Mouse (Mus musculus) intestine, postnatal 0 days (tissue): Measurements from ENCODE around the gene Psmd13. TPM values are rescaled to one million over a fixed set of nuclear protein-coding genes. Genes with fewer than 3 reads are reported as not detected.

Experiments
- ATAC-seq: fragments of 200-750 bp; cut with Nextera tagmentation; 2 replicates; pipeline ENCODE4 v1.8.0; 2017; ENCODE audit warnings: mild to moderate bottlenecking, moderate TSS enrichment, moderate library complexity
- H3K27ac ChIP-seq: fragments of 300-500 bp; sonication (generic); 2 replicates; pipeline ENCODE4 v1.5.1; 2014; ENCODE audit warnings: mild to moderate bottlenecking, low read depth, low read length, moderate library complexity
- H3K27me3 ChIP-seq: fragments of 300-500 bp; sonication (generic); replicated peaks from 2 replicates; pipeline ENCODE4 v1.6.1; 2014; ENCODE audit warnings: low read length, mixed read lengths; ENCODE audit not compliant: control insufficient read depth, insufficient read depth
- H3K36me3 ChIP-seq: fragments of 300-500 bp; sonication (generic); 2 replicates; pipeline ENCODE4 v1.6.1; 2014; ENCODE audit warnings: mild to moderate bottlenecking, moderate library complexity; ENCODE audit not compliant: control insufficient read depth, insufficient read depth
- H3K4me1 ChIP-seq: fragments of 300-500 bp; sonication (generic); replicated peaks from 2 replicates; pipeline ENCODE4 v1.6.1; 2014; ENCODE audit warnings: antibody characterized with exemption, low read length, mixed read lengths; ENCODE audit not compliant: control insufficient read depth, insufficient read depth
- H3K4me2 ChIP-seq: fragments of 300-500 bp; sonication (generic); replicated peaks from 2 replicates; pipeline ENCODE4 v1.6.1; 2014; ENCODE audit warnings: low read depth, mild to moderate bottlenecking, moderate library complexity
- H3K4me3 ChIP-seq: fragments of 300-500 bp; sonication (generic); 2 replicates; pipeline ENCODE4 v1.5.1; 2014; ENCODE audit warnings: low read depth, low read length
- H3K9ac ChIP-seq: fragments of 300-500 bp; sonication (generic); 2 replicates; pipeline ENCODE4 v1.6.1; 2014; ENCODE audit warnings: mild to moderate bottlenecking, low read depth, low read length
- H3K9me3 ChIP-seq: fragments of 300-500 bp; sonication (generic); 2 replicates; pipeline ENCODE4 v1.6.1; 2016; ENCODE audit warnings: mixed run types; ENCODE audit not compliant: control insufficient read depth
- CTCF ChIP-seq: sonication (generic); IDR thresholded peaks from 2 replicates; pipeline ENCODE4 v1.5.1; 2016; ENCODE audit warnings: low read depth, mild to moderate bottlenecking, control low read depth, antibody characterized with exemption, moderate library complexity
- WGBS: fragments of 180-500 bp; shearing (Covaris S2); extraction: QIAGEN DNeasy Blood & Tissue Kit; methylation state at CpG from one replicate; pipeline ENCODE4 v1.1.7; 2014; 5-methylcytosine and 5-hydroxymethylcytosine counted together
- polyA plus RNA-seq: library from polyadenylated mRNA; unstranded; fragments of >200 nt; fragmentation: Nextera tagmentation; extraction: Ambion mirVana; gene quantifications from 2 replicates; pipeline ENCODE4 v1.2.1, GENCODE M21; 2015

Psmd13 gene
- polyA plus RNA-seq, 1 experiment from 2014 or later: 155 TPM

GRCm38 (mm10) chr7:140899121-140899520 is 17.4 kb downstream of the Psmd13 start:
- Histone ChIP-seq H3K9ac (no peak overlapping the region), H3K27ac (no peak overlapping the region), H3K4me3 (no peak overlapping the region), H3K4me1 (no peaks in the 10 kb centered on the region), H3K9me3 (no peaks in the 10 kb centered on the region), H3K36me3 (peaks cover 44% of the 10 kb centered on the region), H3K4me2 (no peak overlapping the region), H3K27me3 (no peaks in the 10 kb centered on the region)
- 62% methylated on average over 3 of the region's 3 CpGs for WGBS
- ATAC-seq: no peak
- TF ChIP-seq CTCF: no peak

DNA sequence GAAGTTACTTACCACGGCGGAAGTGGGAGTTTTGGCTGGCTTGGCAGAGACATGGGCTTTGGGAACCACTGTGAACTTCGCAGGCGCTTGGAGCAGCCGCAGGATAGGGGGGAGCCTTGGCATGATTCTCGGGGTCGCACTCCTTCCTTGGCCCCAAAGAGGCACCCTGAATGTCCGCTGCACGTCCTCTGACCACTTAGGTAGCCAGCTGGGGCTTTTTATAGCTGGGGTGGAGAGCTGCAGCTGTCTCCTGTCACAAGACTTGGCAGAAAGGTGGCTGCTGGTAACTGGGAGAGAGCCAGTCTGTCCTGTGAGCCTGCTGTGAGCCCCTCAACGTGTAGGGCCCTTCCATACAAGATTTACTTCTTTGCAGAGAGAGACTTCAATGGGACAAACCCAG is 18.5 kb downstream of the Psmd13 start, which contains the start of gene Cox8b:
TSS of gene Cox8b (minus strand) at position 227 of the 400 bp plus-strand sequence.
- no peak for ATAC-seq
- 67% methylated on average over 10 of the region's 10 CpGs for WGBS

DNA sequence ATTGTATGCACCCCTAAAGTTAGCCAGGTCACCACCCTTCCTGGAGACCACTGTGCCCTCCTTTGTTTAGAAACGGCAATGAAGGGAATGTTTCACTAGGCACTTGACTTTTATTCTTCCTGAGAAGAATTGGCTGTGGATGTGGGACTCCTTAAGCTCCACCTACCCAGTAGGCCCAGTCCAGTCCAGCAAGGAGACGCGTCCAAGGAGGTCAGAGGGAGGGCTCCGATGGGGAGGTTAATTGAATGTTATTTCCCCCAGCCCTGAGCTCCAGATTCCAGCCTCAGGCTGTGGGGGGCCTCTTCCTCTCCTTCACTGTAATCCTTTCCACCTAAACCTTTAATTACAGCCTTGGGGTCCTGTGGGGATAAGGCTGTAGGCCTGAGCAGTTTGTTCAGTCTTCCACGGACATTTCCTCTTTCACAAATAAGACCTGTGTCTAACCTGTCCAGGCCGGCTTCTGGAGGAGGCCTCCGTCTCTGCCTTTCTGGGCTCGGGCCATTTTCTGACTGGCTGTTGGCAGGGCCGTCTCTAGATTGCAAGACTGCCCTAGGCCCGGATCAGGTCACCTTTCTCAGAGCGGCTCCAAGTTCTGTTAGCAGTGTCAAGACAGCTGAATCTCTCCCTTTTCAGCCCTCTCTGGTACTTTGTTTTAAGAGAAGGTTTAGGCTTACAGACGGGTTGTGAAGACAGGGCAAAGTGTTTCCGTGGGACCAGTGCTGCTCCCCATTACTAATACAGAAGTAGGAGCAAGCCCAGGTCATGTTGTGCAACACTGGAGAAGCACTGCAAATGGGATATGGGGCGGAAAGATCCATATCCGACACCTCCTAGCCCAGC is 20.5 kb downstream of the Psmd13 start:
- H3K4me3 ChIP-seq: no peak overlapping the region
- H3K27me3 ChIP-seq: no peaks in the 10 kb centered on the region
- H3K4me1 ChIP-seq: no peaks in the 10 kb centered on the region
- TF ChIP-seq CTCF: no peak
- WGBS: 85% methylated on average over 15 of the region's 15 CpGs
- H3K36me3 ChIP-seq: peaks cover 20% of the 10 kb centered on the region
- no peaks in the 10 kb centered on the region for H3K9me3 ChIP-seq
- H3K27ac ChIP-seq: no peak overlapping the region
- H3K9ac ChIP-seq: no peak overlapping the region
- ATAC-seq: no peak
- no peak overlapping the region for H3K4me2 ChIP-seq

More for the DNA sequence above, 18.5 kb downstream of the Psmd13 start, which contains the start of gene Cox8b:
- no peak within 1 kb of the TSS for H3K9ac ChIP-seq
- H3K27me3 ChIP-seq: no peaks in the 10 kb centered on the region
- no peaks in the 10 kb centered on the region for H3K4me1 ChIP-seq
- H3K4me2 ChIP-seq: no peak within 1 kb of the TSS
- no peak for TF ChIP-seq CTCF
- H3K9me3 ChIP-seq: no peaks in the 10 kb centered on the region
- H3K36me3 ChIP-seq: peaks cover 35% of the 10 kb centered on the region
- no peak within 1 kb of the TSS for H3K4me3 ChIP-seq
- H3K27ac ChIP-seq: no peak within 1 kb of the TSS

DNA sequence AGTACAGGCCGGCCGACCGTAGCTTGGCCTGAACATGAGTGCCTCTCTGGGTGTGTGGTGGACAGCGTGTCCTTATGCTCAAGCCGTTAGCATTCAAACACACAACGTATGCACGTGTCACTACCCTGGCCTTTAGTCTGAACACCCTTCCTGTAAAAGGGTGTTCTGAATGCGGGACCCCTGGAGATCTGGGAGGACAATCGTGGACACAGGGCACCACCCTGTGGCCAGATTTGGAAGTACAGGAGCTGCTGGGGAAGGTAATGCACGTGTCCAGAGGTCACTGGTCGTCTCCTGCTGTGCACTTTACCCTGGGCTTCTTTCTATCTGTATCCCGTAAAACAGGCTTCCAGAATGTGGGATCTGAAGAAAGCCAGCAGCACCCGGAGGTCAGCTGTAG is 21.4 kb downstream of the Psmd13 start:
- Histone ChIP-seq H3K36me3 (peaks cover 11% of the 10 kb centered on the region), H3K27ac (no peak overlapping the region), H3K9me3 (no peaks in the 10 kb centered on the region), H3K4me3 (no peak overlapping the region), H3K4me1 (no peaks in the 10 kb centered on the region), H3K27me3 (no peaks in the 10 kb centered on the region), H3K9ac (no peak overlapping the region), H3K4me2 (no peak overlapping the region)
- WGBS: 25% methylated on average over 13 of the region's 13 CpGs
- peak; percentile 95 for TF ChIP-seq CTCF
- ATAC-seq: peak; percentile 34; the same call in 1 of the 2 replicates

DNA sequence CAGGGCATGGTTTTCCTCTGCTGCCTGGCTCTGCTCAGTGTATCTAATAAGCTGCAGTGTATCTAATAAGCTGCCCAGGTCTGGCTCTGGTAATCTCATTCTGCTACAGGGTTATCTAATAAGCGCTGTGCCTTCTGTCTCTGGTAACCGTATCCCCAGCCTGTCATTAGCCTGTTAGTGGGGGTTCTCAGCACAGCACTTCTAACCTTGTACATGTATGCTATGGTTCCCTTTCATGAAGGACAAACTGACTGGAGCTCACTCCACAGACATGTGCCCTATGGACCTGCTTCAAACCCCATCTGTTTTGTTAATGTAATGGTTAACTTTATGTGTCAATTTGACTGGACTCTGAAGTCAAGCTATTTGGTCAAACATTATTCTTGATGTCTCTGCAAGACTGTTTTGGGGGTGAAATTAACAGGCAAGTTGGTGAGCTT is 23.9 kb downstream of the Psmd13 start:
- H3K4me2 ChIP-seq: no peak overlapping the region
- H3K36me3 ChIP-seq: no peaks in the 10 kb centered on the region
- 62% methylated on average over 2 of the region's 2 CpGs for WGBS
- H3K4me1 ChIP-seq: no peaks in the 10 kb centered on the region
- no peak for TF ChIP-seq CTCF
- H3K9me3 ChIP-seq: no peaks in the 10 kb centered on the region
- no peak overlapping the region for H3K27ac ChIP-seq
- ATAC-seq: no peak
- no peaks in the 10 kb centered on the region for H3K27me3 ChIP-seq
- H3K9ac ChIP-seq: no peak overlapping the region
- H3K4me3 ChIP-seq: no peak overlapping the region

DNA sequence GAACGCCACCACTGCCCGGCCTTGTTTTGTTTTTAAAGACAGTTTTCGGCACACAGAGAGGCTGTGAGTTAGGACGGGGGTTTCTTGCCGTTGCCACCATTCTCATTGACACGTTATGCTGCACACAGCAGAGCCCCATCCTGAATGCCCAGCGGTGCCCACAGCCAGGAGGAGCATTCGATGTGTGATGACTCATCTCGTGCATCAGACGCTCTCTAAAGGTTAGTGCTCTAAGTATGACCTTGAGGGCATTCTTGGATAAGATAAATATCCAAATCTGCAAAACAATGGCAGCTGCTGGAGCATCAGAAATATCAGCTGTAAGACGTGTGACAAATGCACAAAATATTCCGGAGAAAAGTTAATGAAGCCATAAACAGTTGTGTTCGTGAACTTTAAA is 25.4 kb downstream of the Psmd13 start:
- Histone ChIP-seq H3K4me2 (no peak overlapping the region), H3K27me3 (no peaks in the 10 kb centered on the region), H3K4me3 (no peak overlapping the region), H3K4me1 (no peaks in the 10 kb centered on the region), H3K9me3 (no peaks in the 10 kb centered on the region), H3K36me3 (no peaks in the 10 kb centered on the region), H3K27ac (no peak overlapping the region), H3K9ac (no peak overlapping the region)
- no peak for TF ChIP-seq CTCF
- 79% methylated on average over 13 of the region's 13 CpGs for WGBS
- ATAC-seq: no peak
